Mouse (Mus musculus) heart, embryonic 12.5 days (tissue): ENCODE results near the gene Anln. TPM values are rescaled to one million over a fixed set of nuclear protein-coding genes. Genes with fewer than 3 reads are reported as not detected.
A peak's percentile ranks its signal among the peaks of the same experiment; 100 is the strongest.

Experiments used
- ATAC-seq: fragments of 200-750 bp; cut with Nextera tagmentation; 2 replicates; pipeline ENCODE4 v1.8.0; 2017; ENCODE audit warnings: moderate TSS enrichment, moderate library complexity; ENCODE audit not compliant: insufficient number of reproducible peaks, low FRiP score
- H3K27ac ChIP-seq: fragments of 300-500 bp; sonication (generic); 2 replicates; pipeline ENCODE4 v1.5.1; 2016; ENCODE audit warnings: mild to moderate bottlenecking, moderate library complexity; ENCODE audit not compliant: poor library complexity, severe bottlenecking
- H3K27me3 ChIP-seq: fragments of 300-500 bp; sonication (generic); replicated peaks from 2 replicates; pipeline ENCODE4 v1.6.1; 2016; ENCODE audit warnings: mild to moderate bottlenecking, moderate library complexity
- H3K36me3 ChIP-seq: fragments of 300-500 bp; sonication (generic); 2 replicates; pipeline ENCODE4 v1.6.1; 2016; ENCODE audit warnings: mild to moderate bottlenecking, moderate library complexity
- H3K4me1 ChIP-seq: fragments of 300-500 bp; sonication (generic); replicated peaks from 2 replicates; pipeline ENCODE4 v1.6.1; 2016; ENCODE audit warnings: mild to moderate bottlenecking
- H3K4me2 ChIP-seq: fragments of 300-500 bp; sonication (generic); 2 replicates; pipeline ENCODE4 v1.6.1; 2016; ENCODE audit warnings: mild to moderate bottlenecking, moderate library complexity
- H3K4me3 ChIP-seq: fragments of 300-500 bp; sonication (generic); 2 replicates; pipeline ENCODE4 v1.5.1; 2016; ENCODE audit warnings: mild to moderate bottlenecking
- H3K9ac ChIP-seq: fragments of 300-500 bp; sonication (generic); 2 replicates; pipeline ENCODE4 v1.6.1; 2016; ENCODE audit warnings: mild to moderate bottlenecking, moderate library complexity
- H3K9me3 ChIP-seq: fragments of 300-500 bp; sonication (generic); replicated peaks from 2 replicates; pipeline ENCODE4 v1.6.1; 2016; ENCODE audit warnings: mild to moderate bottlenecking, moderate library complexity
- WGBS: fragments of 180-500 bp; shearing (Covaris S2); methylation state at CpG from one replicate; pipeline ENCODE4 v1.1.7; 2016; 5-methylcytosine and 5-hydroxymethylcytosine counted together
- polyA plus RNA-seq: library from polyadenylated mRNA; unstranded; fragments of >200 nt; fragmentation: Nextera tagmentation; extraction: Ambion mirVana; gene quantifications from 2 replicates; pipeline ENCODE4 v1.2.1, GENCODE M21; 2016

Gene Anln
- polyA plus RNA-seq, 1 experiment from 2014 or later = 62.3 TPM

DNA sequence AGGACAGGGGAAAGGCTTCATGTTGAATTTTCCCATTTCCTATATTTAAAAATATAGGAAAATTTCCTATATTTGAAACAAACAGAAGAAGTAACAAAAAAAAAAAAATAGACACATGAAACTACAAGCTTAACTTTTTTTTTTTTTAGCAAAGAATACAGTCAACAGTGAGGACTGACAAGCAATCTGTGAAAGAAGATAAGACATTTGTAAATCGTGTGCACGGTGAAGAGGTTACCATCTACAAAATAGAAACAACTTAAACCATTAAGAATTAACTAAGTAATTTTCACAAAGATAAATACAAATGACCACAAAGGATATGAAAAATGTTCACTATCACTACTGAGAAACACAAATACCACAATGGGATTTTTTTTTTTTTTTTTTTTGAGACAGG, 22.8 kb downstream of the Anln start:
- ATAC-seq = no peak
- H3K36me3 ChIP-seq = peaks cover 84% of the 10 kb centered on the region
- no peak overlapping the region for H3K27ac ChIP-seq
- H3K4me3 ChIP-seq = no peak overlapping the region
- no peak overlapping the region for H3K9ac ChIP-seq
- peaks cover 6% of the 10 kb centered on the region; the same call in 1 of the 2 replicates for H3K4me1 ChIP-seq
- WGBS = 83% methylated on average over 2 of the region's 2 CpGs
- H3K9me3 ChIP-seq = no peaks in the 10 kb centered on the region
- H3K4me2 ChIP-seq = no peak overlapping the region
- H3K27me3 ChIP-seq = no peaks in the 10 kb centered on the region

DNA sequence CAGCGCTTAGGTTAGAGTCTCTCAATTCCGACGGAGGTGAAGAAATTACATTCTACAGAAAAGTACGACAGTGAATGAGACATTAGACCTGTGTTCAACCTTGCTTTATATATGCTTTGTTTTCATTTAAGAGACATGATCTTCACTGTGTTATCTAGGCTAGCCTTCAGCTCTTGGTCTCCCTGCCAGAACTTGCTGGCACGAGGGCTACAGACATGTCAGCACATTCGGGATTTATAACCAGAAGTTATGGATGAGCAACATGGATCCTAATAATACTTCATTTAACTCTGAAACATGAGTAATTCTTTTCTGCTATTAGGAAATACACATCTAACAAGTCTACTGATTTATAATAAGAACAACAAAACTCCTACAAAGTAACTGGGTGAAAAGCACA, 28.1 kb downstream of the Anln start:
- 95% methylated on average over 6 of the region's 6 CpGs for WGBS
- Histone ChIP-seq H3K4me2 (no peak overlapping the region), H3K4me3 (no peak overlapping the region), H3K9ac (no peak overlapping the region), H3K9me3 (no peaks in the 10 kb centered on the region), H3K27me3 (no peaks in the 10 kb centered on the region), H3K27ac (no peak overlapping the region), H3K36me3 (peaks cover 87% of the 10 kb centered on the region), H3K4me1 (no peaks in the 10 kb centered on the region)
- ATAC-seq = no peak

DNA sequence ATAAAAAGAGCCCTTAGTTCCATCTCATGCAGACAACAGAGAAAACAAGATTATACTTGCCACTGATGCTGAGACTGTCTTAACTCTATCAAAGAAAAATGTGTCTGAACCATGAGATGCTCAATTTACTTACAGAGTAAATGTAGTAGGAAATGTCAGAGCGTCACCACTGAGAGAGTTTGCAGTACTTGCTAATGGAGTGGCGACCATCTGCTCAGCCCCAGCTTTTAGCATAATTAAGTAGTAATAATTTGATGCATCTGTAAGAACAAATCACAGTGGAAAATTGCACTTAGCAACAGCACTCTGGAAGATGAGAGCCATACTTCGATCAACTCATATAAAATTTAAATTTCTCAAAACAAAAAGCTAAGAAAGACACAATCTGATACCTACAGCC, 33.1 kb downstream of the Anln start:
- H3K27me3 ChIP-seq = no peaks in the 10 kb centered on the region
- H3K4me3 ChIP-seq = no peak overlapping the region
- no peak overlapping the region for H3K9ac ChIP-seq
- WGBS = 92% methylated on average over 3 of the region's 3 CpGs
- H3K36me3 ChIP-seq = peaks cover 76% of the 10 kb centered on the region
- ATAC-seq = no peak
- H3K4me2 ChIP-seq = no peak overlapping the region
- H3K27ac ChIP-seq = no peak overlapping the region
- H3K4me1 ChIP-seq = no peaks in the 10 kb centered on the region
- H3K9me3 ChIP-seq = no peaks in the 10 kb centered on the region

DNA sequence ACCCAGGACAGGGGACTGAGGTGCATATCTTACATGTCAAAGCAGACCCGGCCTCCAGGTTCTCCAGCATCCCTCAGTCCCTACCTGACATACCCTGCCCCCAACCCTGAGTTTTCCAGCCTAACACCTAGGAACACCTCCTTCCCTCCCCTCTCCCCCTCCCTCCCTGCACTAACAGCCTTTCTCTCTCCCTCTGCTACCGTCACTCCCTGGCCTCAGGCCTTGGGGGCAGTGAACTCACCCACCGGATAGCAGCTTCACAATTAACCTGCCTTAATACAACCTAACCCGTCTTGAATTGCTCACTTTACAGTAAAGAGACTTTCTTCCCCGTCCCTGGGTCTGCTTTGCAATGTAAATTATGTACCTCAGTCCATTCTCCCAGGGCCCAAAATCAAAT, 35.1 kb downstream of the Anln start:
- Histone ChIP-seq H3K4me2 (no peak overlapping the region), H3K27me3 (no peaks in the 10 kb centered on the region), H3K36me3 (peaks cover 67% of the 10 kb centered on the region), H3K27ac (no peak overlapping the region), H3K4me3 (no peak overlapping the region), H3K9ac (no peak overlapping the region), H3K9me3 (no peaks in the 10 kb centered on the region), H3K4me1 (no peaks in the 10 kb centered on the region)
- 90% methylated on average over 5 of the region's 5 CpGs for WGBS
- no peak for ATAC-seq

DNA sequence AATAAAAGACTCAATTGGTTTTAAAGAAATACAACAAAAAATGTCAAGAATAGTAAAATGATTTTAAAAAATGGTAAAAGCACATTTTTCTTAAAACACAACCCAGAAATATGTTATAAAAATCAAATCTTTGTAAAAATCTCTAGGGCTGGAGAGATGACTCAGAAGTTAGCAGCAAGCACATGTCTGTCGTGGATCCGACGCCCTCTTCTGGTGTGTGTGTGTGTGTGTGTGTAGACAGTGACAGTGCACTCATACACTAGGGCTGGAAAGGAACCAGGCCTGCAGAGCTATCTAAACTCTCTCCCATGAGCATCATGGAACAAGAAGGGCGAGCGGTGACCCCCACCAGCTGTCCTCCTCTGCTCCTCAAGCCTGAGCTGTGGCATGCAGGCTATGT, 35.5 kb downstream of the Anln start:
- H3K9me3 ChIP-seq = no peaks in the 10 kb centered on the region
- H3K4me3 ChIP-seq = no peak overlapping the region
- no peak overlapping the region for H3K27ac ChIP-seq
- 90% methylated on average over 5 of the region's 5 CpGs for WGBS
- ATAC-seq = no peak
- no peaks in the 10 kb centered on the region for H3K27me3 ChIP-seq
- H3K9ac ChIP-seq = no peak overlapping the region
- H3K36me3 ChIP-seq = peaks cover 64% of the 10 kb centered on the region
- H3K4me1 ChIP-seq = no peaks in the 10 kb centered on the region
- H3K4me2 ChIP-seq = no peak overlapping the region

DNA sequence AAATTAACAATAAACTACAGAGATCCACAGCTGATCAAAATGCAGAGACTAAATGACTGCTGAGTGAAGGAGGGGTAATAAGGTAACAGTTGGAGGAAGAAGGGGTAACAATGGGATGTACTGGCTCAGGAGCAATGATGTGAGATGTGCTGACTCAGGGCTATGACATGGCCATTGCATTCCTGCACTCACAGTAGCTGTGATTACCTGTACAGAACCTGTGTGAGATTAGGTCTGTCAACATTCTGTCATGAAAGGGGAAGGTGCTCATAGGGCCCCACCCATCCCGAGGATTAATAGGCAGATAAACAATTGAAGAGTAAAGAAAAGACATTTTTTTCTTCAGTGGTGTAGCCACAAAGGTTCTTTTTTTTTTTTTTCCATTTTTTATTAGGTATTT, 48.7 kb downstream of the Anln start:
- Histone ChIP-seq H3K4me3 (no peak overlapping the region), H3K27me3 (no peaks in the 10 kb centered on the region), H3K4me2 (no peak overlapping the region), H3K27ac (no peak overlapping the region), H3K9ac (no peak overlapping the region), H3K4me1 (no peaks in the 10 kb centered on the region), H3K36me3 (peaks cover 73% of the 10 kb centered on the region), H3K9me3 (no peaks in the 10 kb centered on the region)
- 86% methylated on average over 1 of the region's 1 CpGs for WGBS
- no peak for ATAC-seq

DNA sequence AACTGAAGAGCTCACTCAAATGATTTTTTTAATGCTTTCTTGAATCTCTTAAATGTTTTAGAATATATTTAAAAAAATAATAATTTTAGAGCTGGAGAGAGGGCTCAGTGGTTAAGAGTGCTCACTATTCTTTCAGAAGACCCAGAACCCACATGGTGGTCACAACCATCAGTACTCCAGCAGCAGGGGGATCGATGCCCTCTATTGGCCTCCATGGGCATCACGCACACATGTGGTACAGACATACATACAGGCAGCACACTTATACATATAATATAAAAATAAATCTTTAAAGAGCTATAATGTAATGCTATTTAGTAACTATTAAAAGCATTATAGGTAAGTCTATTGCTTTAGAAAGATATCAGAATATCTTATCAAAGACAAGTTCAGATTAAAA, 51.8 kb downstream of the Anln start:
- Histone ChIP-seq H3K36me3 (peaks cover 80% of the 10 kb centered on the region), H3K27me3 (no peaks in the 10 kb centered on the region), H3K4me3 (no peak overlapping the region), H3K9ac (no peak overlapping the region), H3K4me2 (no peak overlapping the region), H3K4me1 (no peaks in the 10 kb centered on the region), H3K27ac (no peak overlapping the region), H3K9me3 (no peaks in the 10 kb centered on the region)
- 94% methylated on average over 2 of the region's 2 CpGs for WGBS
- no peak for ATAC-seq

DNA sequence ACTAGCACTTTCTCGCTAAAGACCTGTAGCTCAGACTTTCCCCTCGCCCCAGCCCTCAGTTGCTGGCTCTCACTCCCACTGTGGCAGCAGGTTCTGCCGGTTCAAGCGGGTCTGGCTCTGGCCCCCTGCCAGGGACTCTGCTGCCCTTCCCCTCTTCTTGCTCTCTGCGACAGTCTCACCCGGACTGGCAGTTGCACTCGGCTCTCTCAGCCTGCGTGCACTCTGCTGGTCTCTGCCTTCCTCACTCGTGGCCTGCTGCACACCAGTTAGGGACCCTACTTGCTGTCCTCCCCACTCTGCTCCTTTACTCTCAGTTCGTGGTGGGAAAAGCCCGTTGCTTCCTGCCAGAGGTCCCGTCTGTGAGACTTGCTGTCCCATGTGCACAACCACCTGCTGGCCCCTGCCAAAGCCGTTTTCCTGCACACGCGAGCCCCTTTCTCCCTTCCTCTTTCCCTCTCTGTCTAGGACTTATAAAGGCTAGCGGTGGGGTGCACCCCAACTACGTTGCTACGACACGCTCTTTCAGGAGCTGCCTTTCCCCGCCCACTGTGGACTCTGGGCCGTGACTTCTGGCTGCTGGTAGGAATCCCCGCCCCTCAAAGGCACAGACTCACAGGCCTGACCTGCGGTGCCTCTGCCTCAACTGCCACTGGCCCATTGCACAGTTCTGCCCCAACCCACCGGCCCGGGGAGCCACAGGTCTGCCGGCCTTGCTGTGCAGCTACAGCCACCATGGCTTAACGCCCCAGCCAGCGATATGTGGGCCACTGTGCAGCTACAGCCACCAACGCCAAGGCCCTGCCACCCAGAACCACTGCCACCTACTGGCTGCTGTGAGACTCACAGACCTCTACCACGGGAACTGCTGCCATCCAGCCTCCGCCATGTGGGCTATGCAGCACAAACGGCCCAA, 61.3 kb downstream of the Anln start:
- Histone ChIP-seq H3K27me3 (no peaks in the 10 kb centered on the region), H3K9ac (peak overlapping the region; percentile 62), H3K4me1 (peaks cover 12% of the 10 kb centered on the region), H3K36me3 (peaks cover 13% of the 10 kb centered on the region), H3K4me3 (peak overlapping the region; percentile 58), H3K9me3 (no peaks in the 10 kb centered on the region), H3K27ac (peak overlapping the region; percentile 52), H3K4me2 (peak overlapping the region; percentile 91)
- ATAC-seq = peak; percentile 92
- WGBS = under 1% methylated on average over 32 of the region's 32 CpGs

DNA sequence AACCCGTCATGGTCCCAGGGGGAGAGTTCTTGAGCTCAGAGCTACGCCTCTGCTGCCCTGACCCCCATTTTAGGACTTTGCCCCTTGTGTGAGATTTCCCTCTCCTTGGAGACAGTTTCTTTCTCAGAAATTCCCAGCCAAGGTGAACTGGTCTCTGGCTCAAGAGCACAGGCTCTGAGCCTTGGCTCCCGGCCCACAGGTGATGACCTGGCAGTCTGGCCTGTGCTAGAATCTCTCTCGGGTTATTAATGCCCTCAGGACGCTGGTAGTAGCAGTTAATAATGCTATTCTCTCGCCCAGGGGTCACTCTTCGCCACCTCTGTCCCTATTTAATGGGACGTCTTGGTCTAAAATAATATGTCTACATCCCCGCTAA, 61.9 kb downstream of the Anln start:
- H3K27me3 ChIP-seq = no peaks in the 10 kb centered on the region
- peak overlapping the region; percentile 58 for H3K4me3 ChIP-seq
- peak overlapping the region; percentile 52; the same call in 1 of the 2 replicates for H3K27ac ChIP-seq
- ATAC-seq = no peak
- H3K9ac ChIP-seq = peak overlapping the region; percentile 62
- peak overlapping the region; percentile 91 for H3K4me2 ChIP-seq
- no peaks in the 10 kb centered on the region for H3K9me3 ChIP-seq
- peaks cover 12% of the 10 kb centered on the region for H3K4me1 ChIP-seq
- peaks cover 8% of the 10 kb centered on the region for H3K36me3 ChIP-seq
- WGBS = 18% methylated on average over 9 of the region's 9 CpGs

DNA sequence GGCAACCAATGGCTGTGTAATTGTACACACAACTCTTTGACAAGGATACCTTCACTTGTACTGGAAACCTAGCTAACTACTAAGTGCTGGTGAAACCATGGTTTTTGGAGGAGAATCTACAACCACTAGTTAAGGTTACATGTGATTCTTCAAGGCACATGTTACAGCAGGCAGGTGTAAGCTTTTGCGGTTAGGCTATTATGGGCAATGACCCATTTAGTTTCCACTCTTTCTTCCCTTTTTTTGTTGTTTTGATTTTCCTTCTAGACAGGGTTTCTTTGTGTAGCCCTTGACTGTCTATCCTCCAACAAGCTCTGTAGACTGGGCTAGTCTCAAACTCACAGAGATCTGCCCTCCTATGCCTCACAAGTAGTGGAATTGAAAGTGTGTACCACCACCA, 64.4 kb downstream of the Anln start:
- no peak overlapping the region for H3K9ac ChIP-seq
- H3K27ac ChIP-seq = no peak overlapping the region
- H3K4me1 ChIP-seq = peaks cover 12% of the 10 kb centered on the region
- no peaks in the 10 kb centered on the region for H3K27me3 ChIP-seq
- 97% methylated on average over 1 of the region's 1 CpGs for WGBS
- H3K4me2 ChIP-seq = no peak overlapping the region
- no peaks in the 10 kb centered on the region for H3K36me3 ChIP-seq
- no peak overlapping the region for H3K4me3 ChIP-seq
- ATAC-seq = no peak
- H3K9me3 ChIP-seq = no peaks in the 10 kb centered on the region

DNA sequence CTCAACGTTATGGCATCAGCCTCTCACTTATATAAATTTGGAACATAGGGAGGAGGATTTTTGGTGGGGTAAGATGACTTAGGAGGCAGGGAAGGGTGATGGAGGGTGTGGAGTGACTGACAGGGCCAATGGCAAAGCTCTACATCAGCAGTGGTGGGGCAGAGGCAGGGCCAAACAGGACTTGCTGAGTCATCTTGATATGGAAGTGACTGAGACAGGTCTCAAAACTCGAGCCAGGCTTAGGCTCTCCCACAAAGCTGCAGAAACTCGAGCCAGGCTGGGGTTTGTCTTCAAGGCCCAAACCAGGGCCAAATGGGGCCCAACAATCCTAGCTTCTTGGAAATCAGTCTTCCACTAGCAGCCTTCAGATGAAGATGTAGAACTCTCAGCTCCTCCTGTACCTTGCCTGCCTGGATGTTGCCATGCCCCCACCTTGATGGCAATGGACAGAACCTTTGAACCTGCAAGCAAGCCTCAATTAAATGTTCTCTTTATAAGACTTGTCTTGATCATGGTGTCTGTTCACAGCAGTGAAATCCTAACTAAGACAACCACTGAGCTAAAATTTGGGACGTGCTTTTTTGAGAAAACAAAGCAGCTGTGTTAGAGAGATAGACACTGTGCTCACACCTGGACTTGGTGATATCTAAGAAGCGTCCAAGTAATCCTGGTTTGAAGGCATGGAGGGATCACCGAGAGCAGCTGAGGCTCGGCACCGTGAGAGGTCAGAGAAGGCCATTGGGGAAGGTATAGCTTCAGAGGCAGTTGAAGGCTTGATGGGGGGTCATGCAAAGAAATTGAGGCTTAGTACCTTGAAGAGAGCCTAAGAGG, 66.4 kb downstream of the Anln start:
- Histone ChIP-seq H3K36me3 (no peaks in the 10 kb centered on the region), H3K27ac (0 out of 2 replicates have a peak overlapping the region, but pooled peaks have one; percentile 23), H3K4me3 (no peak overlapping the region), H3K27me3 (no peaks in the 10 kb centered on the region), H3K9me3 (peaks cover 9% of the 10 kb centered on the region), H3K9ac (no peak overlapping the region), H3K4me2 (no peak overlapping the region), H3K4me1 (peaks cover 10% of the 10 kb centered on the region)
- WGBS = 67% methylated on average over 8 of the region's 8 CpGs
- ATAC-seq = peak; percentile 84
